Mouse (Mus musculus) embryo, embryonic 10.5 days (tissue): ENCODE measurements around the gene Sipa1l3.

Experiments used
- DNase-seq: peaks from one replicate; pipeline ENCODE4 v3.0.0-alpha.2; 2015; ENCODE audit warnings: low spot score

The Sipa1l3 gene

DNA sequence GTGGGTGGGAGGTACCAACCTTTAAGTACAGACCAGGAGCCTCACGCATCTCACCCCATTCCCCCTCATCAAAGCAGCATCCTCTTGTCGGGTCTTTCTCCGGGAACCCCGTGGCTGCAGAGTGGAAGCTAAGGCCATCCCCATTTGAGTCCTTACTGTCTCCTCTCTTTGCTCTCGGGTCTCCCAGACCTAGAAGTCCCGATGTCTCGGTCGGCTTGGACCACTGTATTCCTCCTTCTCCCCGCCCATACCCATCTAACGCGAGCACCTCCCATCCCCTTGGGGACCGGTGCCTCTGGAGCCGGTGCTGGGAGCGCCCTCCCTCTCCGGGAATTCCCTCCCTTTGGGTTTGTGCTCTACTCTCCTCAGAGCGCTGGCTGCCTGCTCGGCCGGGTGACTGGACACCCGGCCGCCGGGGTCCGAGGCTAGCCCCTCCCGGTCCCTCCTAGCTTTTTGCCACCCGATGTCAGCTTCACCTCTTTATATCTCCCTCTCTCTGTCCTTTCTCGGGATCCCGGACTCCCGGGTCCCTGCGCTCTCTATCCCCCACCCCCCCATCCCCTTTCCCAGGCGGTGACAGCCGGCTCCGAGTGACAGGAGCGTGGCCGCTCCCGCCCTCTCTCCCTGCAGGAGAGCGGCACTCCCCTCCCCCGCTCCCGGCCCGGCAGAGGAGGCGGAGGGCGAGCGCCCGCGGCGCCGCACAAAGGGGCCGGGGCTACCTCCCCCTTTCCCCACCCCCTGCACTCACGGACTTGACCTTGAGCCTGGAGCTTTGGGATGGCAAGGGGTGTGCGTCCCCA lies 213.8 kb downstream of the Sipa1l3 start:
- peak; percentile 67 for DNase-seq

DNA sequence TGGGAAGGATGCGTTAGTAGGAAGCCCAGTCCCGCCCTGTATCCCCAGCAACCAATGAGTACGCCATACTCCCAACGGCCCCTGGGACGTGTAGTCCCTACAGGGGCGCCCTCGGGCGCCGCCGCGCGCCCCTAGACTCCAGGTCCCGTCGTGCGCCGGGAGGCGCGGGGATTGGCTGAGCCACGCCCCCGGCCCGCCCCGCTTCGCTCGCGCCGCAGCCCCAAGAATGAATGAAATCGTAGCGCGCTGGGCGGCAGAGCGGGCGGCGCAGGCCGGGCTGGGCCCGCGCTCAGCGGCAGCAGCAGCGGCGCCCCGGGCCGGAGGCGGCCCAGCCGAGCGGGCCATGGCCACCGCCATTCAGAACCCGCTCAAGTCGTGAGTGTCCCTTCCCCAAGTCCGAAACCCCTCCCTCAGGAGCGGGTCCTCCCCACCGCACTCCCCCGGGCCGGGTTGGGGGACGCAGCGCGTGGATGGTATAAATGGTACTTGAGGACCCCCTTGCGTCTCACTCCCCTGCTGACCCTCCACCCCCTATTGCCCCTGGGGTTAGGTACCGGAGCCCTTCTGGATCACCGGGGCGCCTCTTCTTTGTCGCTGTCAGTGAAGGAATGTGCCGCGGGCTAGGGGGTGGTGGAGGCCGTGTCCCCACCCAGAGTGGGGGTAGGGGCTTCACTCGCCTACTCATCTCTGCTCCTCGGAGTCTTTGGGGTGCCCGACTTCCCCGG lies 214.5 kb downstream of the Sipa1l3 start, which contains the start of gene Dpf1:
Gene Dpf1 (plus strand): TSS at position 214 of the 725 bp plus-strand sequence.
- peak; percentile 93 for DNase-seq

DNA sequence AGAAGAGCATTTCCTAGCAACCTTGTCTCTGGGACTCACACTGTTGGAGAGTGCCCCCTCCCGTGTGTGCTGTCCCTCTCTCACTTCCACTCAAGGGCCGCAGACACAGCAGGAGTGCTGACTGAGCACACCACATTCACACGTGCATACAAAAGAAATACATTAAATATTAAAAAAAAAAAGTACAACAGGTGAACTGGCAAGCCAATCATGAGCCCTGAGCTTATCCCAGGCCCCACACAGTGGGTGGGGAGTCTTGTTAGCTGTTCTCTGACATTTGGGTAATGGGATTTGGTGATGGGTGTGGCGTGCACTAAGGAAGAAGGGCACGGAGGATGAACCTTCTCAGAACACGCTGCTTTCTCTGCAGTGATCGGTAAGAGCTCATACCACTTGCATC lies 215.8 kb downstream of the Sipa1l3 start:
- no peak for DNase-seq

DNA sequence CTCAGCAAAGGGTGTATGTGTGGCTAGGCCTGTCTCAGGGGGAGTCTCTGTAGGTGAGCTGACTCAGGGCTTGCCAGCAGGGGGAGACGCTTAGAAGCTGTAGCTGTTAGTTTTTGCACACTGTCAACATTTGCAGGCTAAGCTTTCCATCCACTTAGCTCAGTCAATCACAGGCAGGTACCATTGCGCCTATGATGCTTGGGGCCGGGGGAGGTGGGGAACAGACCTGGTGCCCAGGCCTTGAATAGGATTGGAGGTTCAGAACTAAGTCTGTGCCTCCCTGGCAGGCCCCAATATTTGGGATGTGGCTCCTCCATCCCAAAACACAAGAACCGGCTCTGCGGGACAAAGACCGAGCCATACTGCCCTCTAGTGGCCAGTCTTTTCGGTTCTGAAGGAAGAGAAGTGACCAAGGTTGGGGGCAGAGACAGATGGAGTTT lies 217.3 kb downstream of the Sipa1l3 start:
- peak; percentile 92 for DNase-seq

DNA sequence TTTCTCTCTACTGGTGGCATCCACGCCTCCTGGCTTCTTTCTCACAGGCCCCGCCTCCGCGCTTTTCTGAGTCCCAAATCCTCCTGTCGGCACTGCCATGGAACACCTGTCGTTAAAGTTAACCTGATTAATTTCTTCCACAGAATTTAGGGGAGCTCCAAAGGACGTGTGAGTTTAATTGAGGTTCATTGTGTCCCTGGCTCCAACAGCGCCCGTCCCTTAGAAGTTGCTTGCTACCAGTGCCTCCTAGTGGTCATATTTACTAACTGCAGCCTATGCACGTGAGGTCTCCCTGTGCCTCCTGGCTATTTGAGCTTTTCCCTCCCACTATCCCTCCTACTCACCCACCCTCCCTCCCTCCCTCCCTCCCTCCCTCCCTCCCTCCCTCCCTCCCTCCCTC lies 221.4 kb downstream of the Sipa1l3 start:
- DNase-seq, result peak; percentile 90

DNA sequence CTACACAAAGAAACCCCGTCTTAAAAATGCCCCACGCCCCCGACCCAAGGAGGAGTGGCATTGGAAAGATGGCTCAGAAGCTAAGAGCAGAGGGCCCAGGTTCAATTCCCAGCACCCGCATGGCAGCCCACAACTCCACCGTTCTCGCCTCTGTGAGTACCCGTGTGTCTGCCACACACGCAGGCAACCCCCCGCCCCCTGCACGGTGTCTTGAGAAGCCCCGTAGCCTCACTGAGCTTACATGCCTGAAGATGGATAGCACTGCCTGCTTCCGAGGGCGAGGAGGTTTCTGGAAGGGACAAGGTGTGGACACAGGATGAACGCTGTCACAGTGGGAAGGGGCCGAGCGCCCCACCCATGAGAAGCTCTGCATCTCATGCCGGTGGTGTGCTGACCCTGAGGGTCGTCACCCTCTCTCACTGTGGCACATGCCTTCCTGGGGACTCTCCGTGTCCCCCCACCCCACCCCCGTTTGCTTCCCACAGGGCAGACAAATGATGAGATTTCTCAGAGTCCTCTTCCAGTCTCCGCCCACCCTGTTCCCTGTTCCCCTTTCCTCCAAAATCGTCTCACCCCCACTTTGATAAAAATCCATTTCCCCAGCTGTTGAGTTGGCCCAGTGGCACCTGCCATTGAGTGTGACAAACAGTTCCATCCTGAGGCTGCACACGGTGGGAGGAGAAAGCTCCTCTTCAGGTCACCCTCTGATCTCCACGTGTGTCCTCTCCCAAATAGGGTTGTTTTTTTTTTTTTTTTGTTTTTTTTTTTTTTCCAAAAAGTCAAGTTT lies 222.4 kb downstream of the Sipa1l3 start:
- DNase-seq, result no peak

DNA sequence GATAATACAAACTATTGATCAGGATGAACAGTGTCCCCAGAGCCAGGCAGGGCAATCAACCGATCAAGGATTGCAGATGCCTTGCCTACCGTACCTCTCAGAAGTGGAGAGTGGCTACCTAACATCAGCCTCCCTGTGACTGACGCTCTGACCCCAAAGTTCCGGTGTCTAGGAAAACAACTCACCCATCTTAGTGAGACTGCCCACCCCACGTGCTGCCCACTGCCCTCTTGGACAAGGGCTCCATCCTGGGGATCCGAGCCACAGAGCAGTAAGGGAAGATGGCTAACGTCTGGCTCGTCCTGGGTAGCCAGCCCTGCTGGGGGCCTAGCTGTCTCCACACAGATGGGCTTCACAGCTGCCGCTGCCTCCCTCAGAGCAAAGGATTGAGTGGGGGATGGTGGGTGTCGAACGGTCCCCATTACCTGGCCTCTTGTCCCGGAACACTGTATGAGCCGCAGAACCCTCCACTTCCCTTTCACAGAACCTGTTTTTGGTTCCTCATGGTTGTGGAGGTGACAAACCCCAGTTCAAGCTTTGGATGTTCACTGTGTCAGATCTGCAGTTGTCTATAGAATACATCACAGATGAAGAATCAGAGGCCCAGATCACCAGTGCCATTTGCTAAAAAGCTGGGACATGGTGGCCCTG lies 224.2 kb downstream of the Sipa1l3 start:
- no peak for DNase-seq

DNA sequence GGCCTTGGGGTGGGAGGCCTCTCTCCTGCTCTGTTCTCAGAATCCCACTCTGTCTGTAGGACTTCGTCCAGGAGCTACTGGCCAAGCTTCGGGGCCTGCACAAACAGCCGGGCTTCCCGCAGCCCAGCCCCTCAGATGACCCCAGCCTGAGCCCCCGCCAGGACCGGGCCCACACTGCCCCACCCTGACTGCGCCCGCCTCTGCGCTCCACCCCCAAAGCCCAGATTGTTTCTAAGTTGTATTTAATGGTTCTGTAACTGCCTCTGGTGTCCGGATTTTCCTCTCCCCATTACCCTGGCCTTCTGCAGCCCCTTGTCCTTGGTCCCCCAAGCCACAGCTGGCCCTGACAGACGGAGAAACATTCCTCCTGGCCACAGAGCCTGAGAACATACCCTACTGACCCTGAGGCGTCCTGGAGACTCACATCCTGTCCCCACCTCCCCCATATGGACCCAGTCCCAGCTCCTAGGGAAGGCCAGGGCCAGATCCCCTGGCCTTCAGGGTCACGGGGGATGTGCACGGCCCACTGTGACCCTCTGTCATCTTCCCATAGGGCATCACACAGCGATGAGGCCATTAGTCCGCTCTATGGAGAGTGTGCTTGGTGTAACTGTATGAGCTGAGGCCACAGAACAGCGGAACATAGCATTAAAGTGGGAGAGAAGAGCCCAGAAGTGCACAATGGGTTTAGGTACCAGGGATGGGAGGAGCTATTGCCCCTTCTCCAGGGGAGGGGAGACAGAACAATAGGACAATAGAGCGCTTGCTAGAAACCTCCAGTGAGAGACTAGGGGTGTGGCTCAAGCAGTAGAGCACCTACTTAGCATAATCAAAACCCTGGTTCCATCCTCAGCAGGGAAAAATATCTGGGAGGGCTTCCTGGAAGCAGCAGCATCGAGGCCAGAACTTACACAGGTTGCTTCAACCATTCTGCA lies 225.0 kb downstream of the Sipa1l3 start:
- DNase-seq, result peak; percentile 67

DNA sequence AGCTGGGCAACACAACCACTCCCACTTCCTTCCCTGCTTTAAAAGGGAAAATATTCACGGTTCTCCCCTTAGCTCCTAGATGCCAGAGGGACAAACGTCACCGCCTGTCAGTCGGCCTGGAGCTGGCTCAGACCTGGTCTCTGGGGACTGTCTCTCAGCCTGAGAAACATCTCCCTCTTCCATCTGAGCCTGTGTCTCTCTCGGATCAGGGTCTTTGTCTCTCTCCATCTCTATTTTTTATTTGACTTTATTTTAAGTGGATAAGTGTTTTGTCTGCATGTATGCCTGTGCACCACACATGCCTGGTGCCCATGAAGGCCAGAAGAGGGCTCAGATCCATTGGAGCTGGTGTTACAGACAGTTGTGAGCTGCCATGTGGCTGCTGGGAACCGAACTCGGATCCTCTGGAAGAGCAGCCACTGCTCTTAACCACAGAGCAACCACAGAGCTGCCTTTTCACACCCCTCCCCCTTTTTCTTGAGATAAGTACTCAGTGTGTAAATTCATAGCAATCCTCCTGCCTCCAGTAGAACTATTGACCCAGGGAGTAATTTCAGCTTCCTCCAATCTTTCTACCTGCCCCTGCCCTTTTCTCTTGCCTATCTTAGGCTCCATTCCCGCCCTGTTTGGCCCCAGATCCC lies 225.9 kb downstream of the Sipa1l3 start:
- peak; percentile 53 for DNase-seq

DNA sequence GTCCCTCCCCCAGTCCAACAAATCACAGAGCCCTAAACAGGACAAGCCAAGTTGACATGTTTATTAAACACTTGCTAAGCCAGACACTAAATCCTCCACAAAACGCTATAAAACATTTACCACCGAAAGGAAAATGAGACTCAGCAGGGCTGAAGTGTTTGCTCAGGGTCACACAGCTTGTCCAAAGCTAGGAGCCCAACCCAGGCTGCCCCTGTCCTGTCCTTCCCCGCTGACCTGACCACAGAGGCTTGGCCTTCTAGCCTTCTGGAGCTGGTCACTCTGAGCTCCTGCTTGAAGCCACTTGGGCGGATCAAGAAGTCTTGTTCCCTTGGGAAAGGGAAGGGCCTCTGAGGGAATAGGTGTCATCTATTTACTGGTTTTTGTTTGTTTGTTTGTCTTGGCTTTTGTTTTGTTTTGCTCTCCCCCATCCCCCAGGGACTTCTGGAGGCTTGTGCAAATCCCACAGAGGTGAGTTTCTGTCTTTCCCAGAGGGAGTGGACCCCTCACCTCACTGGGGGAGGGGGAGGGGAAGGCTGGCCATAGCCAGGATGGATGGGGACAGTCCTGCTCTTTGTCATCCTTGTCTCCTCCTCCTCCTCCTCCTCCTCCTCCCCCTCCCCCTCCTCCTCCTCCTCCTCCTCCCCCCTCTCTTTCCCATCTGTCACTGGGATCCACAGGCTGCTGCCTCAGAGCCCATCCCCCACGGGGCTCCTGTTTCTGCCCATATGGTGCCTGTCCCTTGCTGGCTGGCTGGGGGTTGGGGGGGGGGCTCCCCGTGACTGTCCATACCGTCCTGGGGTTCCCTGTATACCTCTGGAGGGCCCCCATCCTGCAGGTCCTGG lies 226.6 kb downstream of the Sipa1l3 start:
- DNase-seq, result peak; percentile 64

DNA sequence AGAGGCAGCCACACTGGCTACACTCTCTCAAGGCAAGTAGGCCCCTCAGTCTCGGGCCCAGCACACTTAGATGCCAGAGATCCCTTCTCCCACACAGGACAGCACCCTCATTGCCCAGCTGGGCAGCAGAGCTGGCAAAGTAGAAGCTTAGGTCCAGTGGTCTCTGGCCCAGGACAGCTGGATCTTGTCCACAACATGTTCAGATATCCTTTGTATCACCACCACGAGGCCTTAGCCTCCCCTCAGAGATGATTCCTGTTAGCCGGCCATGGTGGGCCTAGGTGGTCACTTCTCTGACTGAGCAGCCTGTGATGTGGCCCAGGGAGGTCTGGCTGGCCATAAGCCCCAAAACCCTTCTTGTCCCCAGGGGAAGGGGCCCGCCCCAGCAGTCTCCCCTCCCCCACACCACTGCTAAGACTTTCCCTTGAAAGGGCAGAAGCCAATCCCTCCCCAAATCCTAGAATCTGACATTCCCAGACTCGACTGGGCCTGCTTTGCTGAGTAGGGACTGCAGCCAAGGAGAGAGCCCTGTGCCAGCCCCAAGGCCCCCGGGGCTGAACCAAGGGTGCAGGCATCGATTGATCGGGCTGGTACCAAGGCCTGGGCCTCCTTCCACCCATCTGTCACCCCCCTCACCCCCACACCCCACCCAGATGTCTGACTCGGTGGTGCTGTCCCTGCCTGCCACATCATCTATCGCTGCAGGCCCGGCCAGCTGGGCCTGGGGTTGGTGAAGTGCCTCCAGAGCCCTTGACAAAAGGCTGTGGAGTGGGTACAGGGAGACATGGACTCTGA lies 227.6 kb downstream of the Sipa1l3 start:
- DNase-seq, result peak; percentile 32

DNA sequence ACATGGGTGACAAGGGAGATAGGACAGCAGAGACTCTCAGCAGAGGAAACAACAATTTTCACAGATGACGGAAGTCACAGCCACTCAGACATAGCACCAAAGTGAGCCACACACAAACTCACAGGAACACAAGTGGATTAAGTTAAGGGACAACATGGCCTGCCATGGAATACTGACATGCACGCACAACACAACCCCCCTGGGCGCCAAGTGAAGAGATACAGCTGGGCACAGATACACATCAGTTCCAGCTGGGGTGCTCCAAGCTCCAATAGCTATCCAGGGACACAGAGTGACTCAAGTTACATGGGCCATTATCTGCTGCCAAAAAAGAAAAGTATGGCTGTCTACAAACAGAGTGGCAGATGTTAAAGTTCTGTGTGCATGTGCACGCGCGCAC lies 228.6 kb downstream of the Sipa1l3 start:
- peak; percentile 47 for DNase-seq

DNA sequence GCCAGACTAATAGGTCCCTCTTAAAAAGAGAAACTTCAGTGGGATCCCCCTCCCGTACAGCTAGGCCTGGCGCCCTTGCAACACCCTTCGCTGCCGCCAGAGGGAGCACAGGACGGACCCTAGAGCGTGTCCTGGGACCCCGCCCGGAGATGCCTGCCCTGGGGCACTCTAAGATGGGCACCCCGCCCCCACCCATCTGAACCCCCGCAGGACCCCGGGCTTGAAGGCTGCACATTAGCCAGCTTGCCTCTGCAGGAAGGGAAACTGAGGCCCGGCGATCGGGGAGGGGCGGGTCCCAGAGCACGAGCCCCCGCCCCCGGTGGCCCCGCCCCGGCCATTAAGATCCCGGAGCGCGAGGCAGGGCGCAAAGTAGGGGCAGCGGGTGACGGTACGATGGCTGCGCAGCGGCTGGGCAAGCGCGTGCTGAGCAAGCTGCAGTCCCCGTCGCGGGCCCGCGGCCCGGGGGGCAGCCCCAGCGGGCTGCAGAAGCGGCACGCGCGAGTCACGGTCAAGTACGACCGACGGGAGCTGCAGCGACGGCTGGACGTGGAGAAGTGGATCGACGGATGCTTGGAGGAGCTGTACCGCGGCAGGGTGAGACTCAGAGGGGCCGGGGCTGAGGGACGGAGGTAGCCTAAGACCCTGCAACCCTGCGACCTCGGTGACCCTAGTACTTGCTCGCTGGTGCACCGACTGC lies 229.4 kb downstream of the Sipa1l3 start, which contains the start of gene Ppp1r14a:
Gene Ppp1r14a (plus strand): TSS at position 367 of the 697 bp plus-strand sequence.
- peak; percentile 87 for DNase-seq

DNA sequence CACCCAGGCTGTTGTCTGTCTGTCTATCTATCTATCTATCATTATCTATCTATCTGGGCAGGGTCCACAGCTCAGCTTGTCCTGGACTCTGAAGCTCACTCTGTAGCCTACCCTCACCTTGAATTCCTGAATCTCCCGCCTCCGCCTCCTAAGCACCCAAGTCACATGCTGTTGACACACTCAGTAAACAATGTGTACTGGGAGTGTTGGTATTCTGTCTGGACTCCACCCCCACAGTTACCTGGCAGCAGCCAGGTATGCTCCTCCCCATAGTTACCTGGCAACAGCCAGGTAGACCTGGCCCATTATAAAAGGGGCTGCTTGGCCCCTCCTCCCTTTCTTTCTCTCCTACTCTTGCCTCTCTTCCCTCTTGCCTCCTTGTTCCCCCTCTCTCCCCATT lies 230.4 kb downstream of the Sipa1l3 start:
- no peak for DNase-seq

DNA sequence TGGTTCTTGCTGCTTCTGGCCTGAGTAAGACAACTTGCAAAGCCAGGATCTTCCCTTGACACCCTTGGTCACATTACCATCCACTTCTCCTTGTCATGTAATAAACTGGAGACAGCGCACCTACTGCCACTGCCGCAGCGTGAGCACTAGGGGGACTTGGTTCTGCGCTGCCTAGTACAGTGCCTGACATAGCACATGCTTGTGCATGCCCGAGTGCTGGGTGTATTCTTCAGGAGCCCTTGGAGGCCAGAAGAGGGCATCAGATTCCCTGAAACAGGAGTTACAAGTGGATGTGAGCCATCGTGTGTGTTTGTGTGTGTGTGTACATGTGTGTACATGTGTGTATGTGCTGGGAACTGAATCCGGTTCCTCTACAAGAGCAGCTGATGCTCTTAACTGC lies 231.0 kb downstream of the Sipa1l3 start:
- DNase-seq, result no peak

DNA sequence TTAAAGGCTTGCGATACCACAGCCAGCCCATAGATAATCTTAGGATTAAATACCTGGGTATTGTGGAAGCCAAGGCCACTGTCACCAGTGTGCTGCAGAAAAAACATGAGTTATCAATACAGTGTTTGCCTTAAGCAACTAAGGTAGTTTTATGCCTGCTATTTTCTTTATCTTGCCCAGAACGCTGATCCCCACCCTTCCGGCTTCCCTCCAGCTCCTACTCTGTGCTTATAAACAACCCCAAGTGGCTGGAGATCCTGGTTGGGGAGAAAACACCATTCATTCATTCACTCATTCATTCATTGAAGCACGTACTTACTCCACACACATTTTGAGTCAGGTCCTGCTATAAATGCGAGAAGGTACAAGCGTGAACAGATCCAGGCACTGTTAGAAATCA lies 233.9 kb downstream of the Sipa1l3 start:
- no peak for DNase-seq

DNA sequence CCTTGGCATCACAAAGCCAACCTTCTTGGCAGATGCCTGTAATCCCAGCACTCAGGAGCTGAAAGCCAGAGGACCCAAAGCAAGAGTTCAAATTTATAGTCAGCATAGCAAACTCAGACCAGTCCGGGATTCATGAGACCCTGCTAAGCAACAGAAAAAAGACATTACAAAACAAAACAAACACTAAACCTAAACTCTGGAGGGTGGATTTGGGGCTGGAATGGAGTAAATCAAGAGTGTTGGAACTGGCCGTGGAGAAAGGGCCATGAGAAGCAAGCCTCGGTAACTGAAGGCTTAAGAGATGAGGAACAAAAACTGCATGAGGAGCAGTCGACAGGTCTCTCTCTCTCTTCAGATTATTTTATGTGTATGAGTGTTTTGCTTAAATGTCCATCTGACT lies 234.6 kb downstream of the Sipa1l3 start:
- no peak for DNase-seq

DNA sequence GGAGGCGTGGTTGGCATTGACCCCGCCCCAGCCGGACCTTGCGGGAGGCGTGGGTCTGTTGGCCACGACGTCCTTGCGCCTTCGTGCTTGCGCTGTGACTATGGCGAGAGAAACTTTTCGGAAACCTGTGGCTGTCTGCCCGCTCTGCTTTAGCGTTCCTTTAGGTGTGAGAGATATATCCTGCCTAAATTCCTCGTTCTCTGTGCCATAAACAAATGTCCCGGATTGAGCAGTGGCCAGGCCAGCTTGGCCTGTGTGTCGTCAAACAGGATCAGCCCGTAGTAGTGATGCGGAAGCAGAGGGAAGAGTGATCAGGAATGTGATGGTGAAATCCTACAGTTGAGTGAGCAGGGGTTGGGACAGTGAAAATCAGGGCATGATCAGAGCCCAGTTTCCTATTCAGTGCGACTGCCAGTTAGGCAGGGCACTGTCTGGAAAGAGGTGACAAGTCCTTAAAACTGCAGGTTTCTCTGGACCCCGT lies 236.3 kb downstream of the Sipa1l3 start:
- DNase-seq, result no peak
